Mouse (Mus musculus) thymus, postnatal 25 days (tissue): ENCODE measurements around the gene Enoph1.
A peak's percentile ranks its signal among the peaks of the same experiment; 100 is the strongest.

ENCODE experiments used
- DNase-seq: peaks from one replicate; pipeline ENCODE4 v3.0.0; 2022

The Enoph1 gene

DNA sequence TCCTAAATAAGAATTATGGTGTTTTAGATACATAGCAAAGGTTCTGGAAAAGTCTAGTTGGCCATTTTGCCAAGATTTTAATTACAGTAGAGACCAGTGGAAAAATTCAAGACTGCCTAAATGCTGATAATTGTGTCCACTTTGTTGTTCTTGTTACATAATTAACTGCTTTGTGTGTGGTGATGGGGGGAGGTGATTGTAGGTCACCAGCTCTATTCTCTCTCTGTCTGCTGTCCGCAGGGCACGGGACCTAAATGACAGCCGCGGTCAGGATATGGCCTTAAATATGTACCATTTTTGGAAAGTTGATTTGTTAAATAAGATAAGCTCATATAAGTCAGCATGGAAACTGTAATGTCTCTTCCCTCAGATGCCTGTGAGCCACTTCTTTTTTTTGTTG is 1.5 kb downstream of the Enoph1 start:
- DNase-seq: no peak

GRCm38 (mm10) chr5:100042467-100042866 is 2.7 kb downstream of the Enoph1 start:
- no peak for DNase-seq

- no peak for DNase-seq
Measured at GRCm38 (mm10) chr5:100043361-100043760, 3.6 kb downstream of the Enoph1 start.

DNA sequence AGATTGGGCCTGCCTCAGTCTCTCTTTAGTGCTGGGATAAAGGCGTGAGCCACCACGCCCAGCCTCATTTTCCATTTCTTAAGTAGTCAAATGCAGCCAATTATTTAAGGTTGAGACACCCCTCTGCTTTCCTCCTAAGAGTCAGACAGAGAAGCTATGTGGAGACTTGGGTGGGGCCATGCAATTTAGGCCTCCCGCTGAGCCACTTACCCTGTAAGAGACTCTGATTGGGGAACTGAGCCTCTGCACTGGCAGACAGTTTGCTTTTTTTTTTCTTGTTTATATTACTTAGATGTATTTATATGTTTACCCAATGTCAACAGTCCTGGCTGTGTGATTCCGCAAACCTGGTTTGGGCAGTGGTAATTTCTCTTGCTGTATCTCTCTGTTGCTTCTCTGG is 4.2 kb downstream of the Enoph1 start:
- DNase-seq: no peak

GRCm38 (mm10) chr5:100044621-100045020 is 4.8 kb downstream of the Enoph1 start:
- no peak for DNase-seq

DNA sequence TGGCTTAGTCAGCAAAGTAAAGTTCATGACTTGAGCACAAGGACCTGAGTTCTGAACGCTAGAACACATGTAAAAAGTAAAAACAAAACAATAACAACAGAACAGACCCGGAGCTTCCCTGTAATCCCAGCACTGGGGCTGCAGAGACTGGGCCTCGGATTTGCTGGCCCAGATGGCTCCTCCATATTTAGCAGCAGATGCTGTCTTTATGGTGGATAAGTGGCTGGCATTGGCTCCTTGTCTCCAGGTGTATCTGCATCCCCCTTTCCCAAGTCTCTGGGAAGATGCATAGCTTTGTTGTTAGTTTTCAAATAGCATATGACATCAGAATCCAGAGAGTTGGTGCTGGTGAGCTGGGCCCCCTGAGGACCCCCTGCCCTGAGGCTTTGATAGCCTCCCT is 6.3 kb downstream of the Enoph1 start:
- no peak for DNase-seq

GRCm38 (mm10) chr5:100047143-100047640 is 7.4 kb downstream of the Enoph1 start:
- no peak for DNase-seq

DNA sequence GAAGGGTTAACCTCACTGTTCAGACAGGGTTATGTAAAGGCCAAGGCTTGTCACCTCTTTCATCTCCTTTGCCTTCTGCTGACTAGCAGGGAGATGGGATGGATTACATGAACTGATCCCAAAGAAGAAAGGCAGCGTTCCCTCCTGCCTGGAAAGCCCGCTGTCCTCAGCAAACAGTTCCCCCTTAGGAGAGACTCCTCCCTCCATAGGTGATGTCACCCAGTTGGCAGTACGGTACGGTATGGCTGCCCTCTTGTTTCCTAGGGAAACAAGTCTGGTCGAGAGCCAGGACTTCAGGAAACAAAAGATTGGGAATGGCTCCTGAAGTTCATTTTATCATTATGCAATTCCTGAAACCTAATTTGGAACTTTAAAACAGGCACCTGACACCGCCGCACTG is 8.1 kb downstream of the Enoph1 start:
- no peak for DNase-seq

DNA sequence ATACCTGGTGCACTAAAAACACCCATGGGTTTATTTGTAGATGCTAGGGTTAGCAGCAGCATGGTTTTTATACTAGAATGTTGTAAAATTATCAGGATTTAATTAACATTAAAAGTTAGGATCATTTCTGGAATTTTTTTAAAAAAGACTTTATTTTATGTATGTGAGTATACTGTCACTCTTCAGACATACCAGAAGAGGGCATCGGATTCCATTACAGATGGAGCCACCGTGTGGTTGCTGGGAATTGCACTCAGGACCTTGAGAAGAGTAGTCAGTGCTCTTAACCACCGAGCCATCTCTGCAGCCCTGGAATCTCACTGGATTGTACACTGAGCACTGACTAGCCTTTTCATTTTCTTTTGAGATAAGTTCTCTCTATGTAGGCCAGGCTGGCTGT is 10.1 kb downstream of the Enoph1 start:
- no peak for DNase-seq

- no peak for DNase-seq
Measured at GRCm38 (mm10) chr5:100052728-100053127, 12.9 kb downstream of the Enoph1 start.

DNA sequence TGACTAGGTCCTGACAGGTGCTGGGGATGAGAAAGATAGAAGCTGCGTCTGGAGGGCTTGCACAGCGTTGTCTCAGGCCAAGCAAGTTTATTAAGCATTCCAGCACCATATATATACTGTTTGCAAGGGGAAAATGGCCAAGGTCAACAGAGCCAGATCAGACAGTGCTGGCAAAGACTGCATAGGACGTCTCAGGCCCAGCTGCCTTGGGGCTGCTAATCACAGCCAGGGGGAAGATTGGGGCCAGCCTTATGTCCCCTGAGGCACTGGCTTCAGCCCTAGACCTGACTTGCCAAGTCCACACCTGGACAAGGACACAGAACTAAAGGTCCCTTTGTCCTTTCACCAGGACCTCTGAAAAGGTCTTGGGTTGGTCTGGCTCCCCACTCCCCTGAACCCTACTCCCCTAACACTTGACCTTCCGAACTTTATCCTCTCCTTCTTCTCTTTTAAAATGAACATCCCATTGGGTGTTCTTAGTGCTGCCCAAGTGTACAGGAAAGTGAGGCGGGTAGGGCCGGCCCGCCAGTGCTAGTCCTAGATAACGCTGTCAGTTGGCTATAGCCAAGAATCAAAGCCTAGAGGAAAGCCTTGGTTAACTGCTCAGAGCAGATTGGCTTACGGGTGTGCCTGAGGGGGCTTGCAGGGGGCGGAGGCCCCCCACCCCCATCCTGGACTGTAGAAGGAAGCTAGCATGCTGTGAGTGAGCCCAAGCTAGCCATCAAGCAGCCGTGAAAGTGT is 15.2 kb downstream of the Enoph1 start:
- no peak for DNase-seq

- DNase-seq: no peak
Measured at GRCm38 (mm10) chr5:100055866-100056369, 16.1 kb downstream of the Enoph1 start.

- no peak for DNase-seq
Measured at GRCm38 (mm10) chr5:100057461-100058209, 17.9 kb downstream of the Enoph1 start.

DNA sequence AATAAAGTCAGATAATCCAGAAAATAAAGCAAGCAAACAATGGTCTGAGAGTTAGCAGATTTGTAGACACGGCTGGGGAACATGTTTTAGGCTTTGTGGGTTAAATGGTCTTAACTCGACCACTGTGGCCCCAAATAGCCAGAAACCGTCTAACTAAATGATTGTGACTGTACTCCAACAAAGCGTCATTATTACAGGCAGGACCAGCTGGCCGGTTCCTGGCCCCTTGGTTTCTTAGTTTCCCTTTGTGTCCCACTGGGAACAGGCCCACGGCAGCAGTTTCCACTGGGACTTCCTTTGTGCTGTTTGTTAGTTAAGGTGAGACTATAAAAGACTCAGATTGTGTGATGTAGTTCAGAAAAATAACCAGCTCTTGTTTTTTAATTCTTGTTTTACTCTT is 18.9 kb downstream of the Enoph1 start:
- no peak for DNase-seq

- DNase-seq: no peak
Measured at GRCm38 (mm10) chr5:100059326-100059725, 19.5 kb downstream of the Enoph1 start.

- no peak for DNase-seq
Measured at GRCm38 (mm10) chr5:100060876-100061275, 21.1 kb downstream of the Enoph1 start.

GRCm38 (mm10) chr5:100067579-100067978 is 27.8 kb downstream of the Enoph1 start:
- DNase-seq: no peak

- DNase-seq: no peak
Measured at GRCm38 (mm10) chr5:100069526-100069925, 29.7 kb downstream of the Enoph1 start.

- DNase-seq: peak; percentile 86
Measured at GRCm38 (mm10) chr5:100070255-100070654, 30.5 kb downstream of the Enoph1 start.

GRCm38 (mm10) chr5:100071541-100071940 is 31.8 kb downstream of the Enoph1 start:
- no peak for DNase-seq

- DNase-seq: no peak
Measured at GRCm38 (mm10) chr5:100072557-100072956, 32.8 kb downstream of the Enoph1 start.

DNA sequence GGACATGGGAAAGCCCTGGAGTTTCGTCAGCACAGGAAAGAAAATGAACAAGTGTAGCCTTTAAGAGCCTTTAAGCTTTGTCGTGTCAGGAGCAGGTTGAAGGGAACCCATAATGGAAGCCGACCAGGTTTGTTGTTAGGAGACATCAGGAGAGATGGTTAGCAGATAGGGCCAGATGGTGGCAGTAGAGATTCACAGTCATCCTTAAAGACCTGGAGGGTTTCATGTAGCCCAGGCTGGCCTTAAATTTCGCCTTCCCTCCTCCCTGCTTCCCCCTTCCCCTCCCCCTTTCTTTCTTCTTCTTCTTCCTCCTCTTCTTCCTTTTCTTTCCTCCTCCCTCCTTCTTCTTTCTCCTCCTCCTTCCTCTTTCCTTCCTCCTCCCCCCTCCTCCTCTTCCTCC is 34.8 kb downstream of the Enoph1 start:
- no peak for DNase-seq

GRCm38 (mm10) chr5:100079040-100079930 is 39.5 kb downstream of the Enoph1 start:
- no peak for DNase-seq
